Mouse (Mus musculus) megakaryocyte, embryonic 14.5 days (primary cell): ENCODE measurements around the gene U2af2.

Experiments
- FLI1 ChIP-seq: IDR thresholded peaks from 2 replicates; pipeline ENCODE4 v1.6.1; 2012; ENCODE audit warnings: low read length, inconsistent platforms, mixed read lengths
- GATA1 ChIP-seq: IDR thresholded peaks from 3 replicates; pipeline ENCODE4 v1.6.1; 2012; ENCODE audit warnings: mixed read lengths, low read length, inconsistent platforms, borderline replicate concordance

DNA sequence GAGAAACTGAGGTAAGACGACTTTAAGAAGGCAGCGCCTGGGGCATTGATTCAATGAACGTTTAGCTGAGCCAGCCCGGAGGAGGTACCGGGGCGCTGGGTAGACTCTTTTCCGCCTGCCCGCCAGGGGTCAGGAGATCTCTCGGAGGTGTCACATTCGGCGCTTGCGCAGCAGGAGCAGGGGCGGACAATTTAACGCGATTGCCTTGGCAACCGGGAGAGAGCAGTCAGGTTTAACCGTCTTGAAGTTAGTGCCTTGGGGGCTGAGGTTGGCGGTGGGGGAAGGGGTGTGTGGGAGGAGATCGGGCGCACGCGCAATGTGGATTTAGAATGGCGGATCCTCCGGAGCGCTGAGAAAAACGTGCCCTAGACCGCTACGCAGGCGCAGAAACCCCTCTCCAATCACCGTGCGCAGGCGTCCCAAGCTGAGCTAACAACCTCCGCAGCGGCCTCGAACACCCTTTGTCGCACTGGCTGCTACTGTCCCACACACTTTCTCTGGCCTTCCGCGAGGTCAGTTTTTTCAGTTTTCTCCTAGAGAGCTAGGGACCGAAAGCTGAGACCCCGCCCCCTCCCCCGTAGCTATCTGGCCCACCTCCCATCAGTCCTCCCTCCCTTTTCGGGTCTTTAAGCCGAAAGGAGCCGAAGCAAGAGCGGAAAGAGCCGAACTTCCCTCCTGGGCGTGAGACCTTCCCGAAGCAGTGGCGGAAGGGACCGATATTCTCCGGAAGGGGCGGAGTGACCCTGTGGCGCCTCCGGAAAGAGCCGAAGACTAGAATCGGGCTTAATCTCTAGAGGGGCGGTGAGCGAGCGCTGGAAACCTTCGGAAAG, 784 bp upstream of the U2af2 start:
- TF ChIP-seq FLI1 (no peak), GATA1 (no peak)
